Mouse (Mus musculus) neural tube, embryonic 14.5 days (tissue): ENCODE measurements around the gene 4933416C03Rik. TPM values are rescaled to one million over a fixed set of nuclear protein-coding genes. Genes with fewer than 3 reads are reported as not detected.

Source experiments
- ATAC-seq: fragments of 200-750 bp; cut with Nextera tagmentation; 2 replicates; pipeline ENCODE4 v1.8.0; 2017; ENCODE audit warnings: low read depth, mild to moderate bottlenecking, moderate TSS enrichment, moderate library complexity
- H3K27ac ChIP-seq: fragments of 300-500 bp; sonication (generic); 2 replicates; pipeline ENCODE4 v1.5.1; 2014; ENCODE audit warnings: low read depth, mild to moderate bottlenecking, control low read depth, low read length, moderate library complexity, mixed read lengths
- H3K27me3 ChIP-seq: fragments of 300-500 bp; sonication (generic); 2 replicates; pipeline ENCODE4 v1.6.1; 2014; ENCODE audit warnings: low read length; ENCODE audit not compliant: control insufficient read depth, insufficient read depth
- H3K36me3 ChIP-seq: fragments of 300-500 bp; sonication (generic); 2 replicates; pipeline ENCODE4 v1.6.1; 2014; ENCODE audit warnings: low read length, mixed read lengths; ENCODE audit not compliant: control insufficient read depth, insufficient read depth
- H3K4me1 ChIP-seq: fragments of 300-500 bp; sonication (generic); 2 replicates; pipeline ENCODE4 v1.6.1; 2014; ENCODE audit warnings: low read length; ENCODE audit not compliant: control insufficient read depth, insufficient read depth
- H3K4me2 ChIP-seq: fragments of 300-500 bp; sonication (generic); 2 replicates; pipeline ENCODE4 v1.6.1; 2014; ENCODE audit warnings: mild to moderate bottlenecking, low read depth, low read length, control low read depth
- H3K4me3 ChIP-seq: fragments of 300-500 bp; sonication (generic); 2 replicates; pipeline ENCODE4 v1.5.1; 2014; ENCODE audit warnings: low read depth, low read length, control low read depth, mixed read lengths
- H3K9ac ChIP-seq: fragments of 300-500 bp; sonication (generic); replicated peaks from 2 replicates; pipeline ENCODE4 v1.6.1; 2014; ENCODE audit warnings: low read depth, mild to moderate bottlenecking, control low read depth, low read length, mixed read lengths
- H3K9me3 ChIP-seq: fragments of 300-500 bp; sonication (generic); 2 replicates; pipeline ENCODE4 v1.6.1; 2016; ENCODE audit warnings: low read length; ENCODE audit not compliant: control insufficient read depth
- WGBS: fragments of 180-500 bp; shearing (Covaris S2); extraction: QIAGEN DNeasy Blood & Tissue Kit; methylation state at CpG from one replicate; pipeline ENCODE4 v1.1.7; 2014; 5-methylcytosine and 5-hydroxymethylcytosine counted together
- polyA plus RNA-seq: library from polyadenylated mRNA; unstranded; fragments of >200 nt; fragmentation: Nextera tagmentation; extraction: Ambion mirVana; gene quantifications from 2 replicates; pipeline ENCODE4 v1.2.1, GENCODE M21; 2014

4933416C03Rik gene
- polyA plus RNA-seq = 0.33 and 0.39 TPM in 2 replicates

DNA sequence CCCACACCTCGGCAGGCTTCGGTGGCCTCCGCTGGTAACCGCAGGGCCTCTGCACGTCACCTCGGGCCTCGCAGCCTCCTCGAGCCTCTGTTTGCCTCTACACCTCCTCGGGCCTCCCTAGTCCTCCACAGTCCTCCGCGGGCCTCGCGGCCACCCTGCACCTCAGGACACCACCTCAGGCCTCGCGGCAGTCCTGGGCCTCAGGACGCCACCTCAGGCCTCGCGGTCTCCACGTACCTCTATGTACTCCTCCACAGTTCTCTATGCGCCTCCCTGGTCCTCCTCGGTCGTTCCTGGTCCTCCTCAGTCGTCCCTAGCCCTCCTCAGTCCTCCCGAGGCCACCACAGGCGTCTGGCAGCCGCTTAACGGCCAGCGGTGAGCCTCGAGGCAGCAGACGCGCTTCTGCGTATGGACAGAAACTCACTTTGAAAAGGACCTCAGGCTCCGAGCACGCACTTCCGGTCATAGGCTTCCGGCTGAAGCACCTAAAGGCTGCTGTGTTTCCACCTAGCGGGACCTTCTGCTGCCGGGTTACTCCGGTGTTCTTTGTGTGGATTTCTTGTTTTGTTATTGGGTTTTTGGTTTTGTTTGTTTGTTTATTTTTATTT, at the start of gene 4933416C03Rik:
TSS of gene 4933416C03Rik (minus strand) at position 51 of the 608 bp plus-strand sequence.
- no peak within 1 kb of the TSS for H3K4me3 ChIP-seq
- no peaks in the 10 kb centered on the region for H3K27me3 ChIP-seq
- H3K27ac ChIP-seq = no peak within 1 kb of the TSS
- no peaks in the 10 kb centered on the region for H3K4me1 ChIP-seq
- WGBS = 97% methylated on average over 39 of the region's 39 CpGs
- ATAC-seq = no peak
- H3K4me2 ChIP-seq = no peak within 1 kb of the TSS
- H3K9me3 ChIP-seq = no peaks in the 10 kb centered on the region
- no peaks in the 10 kb centered on the region for H3K36me3 ChIP-seq
- no peak within 1 kb of the TSS for H3K9ac ChIP-seq

DNA sequence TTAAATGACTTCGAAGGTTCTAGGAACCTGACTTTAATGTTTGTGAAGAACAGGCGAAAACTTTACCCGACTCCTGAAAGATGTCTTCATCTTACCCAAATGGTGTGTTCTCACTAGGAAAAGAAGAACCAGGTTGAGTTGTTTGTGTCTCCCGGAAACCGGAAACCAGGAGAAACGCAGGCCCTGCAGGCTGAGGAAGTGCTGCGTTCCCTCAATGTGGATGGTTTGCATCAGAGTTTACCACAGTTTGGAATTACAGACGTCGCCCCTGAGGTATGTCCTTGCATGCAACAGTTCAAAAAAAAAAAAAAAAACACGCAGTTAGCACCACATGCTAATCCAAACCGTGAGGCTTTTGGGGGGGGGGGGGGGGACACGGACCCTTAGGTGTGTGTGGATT, 48.6 kb upstream of the 4933416C03Rik start:
- H3K27ac ChIP-seq = no peak overlapping the region
- no peaks in the 10 kb centered on the region for H3K9me3 ChIP-seq
- H3K4me3 ChIP-seq = no peak overlapping the region
- WGBS = 87% methylated on average over 11 of the region's 12 CpGs
- ATAC-seq = no peak
- H3K4me1 ChIP-seq = no peaks in the 10 kb centered on the region
- H3K4me2 ChIP-seq = no peak overlapping the region
- H3K27me3 ChIP-seq = no peaks in the 10 kb centered on the region
- no peak overlapping the region for H3K9ac ChIP-seq
- no peaks in the 10 kb centered on the region for H3K36me3 ChIP-seq

DNA sequence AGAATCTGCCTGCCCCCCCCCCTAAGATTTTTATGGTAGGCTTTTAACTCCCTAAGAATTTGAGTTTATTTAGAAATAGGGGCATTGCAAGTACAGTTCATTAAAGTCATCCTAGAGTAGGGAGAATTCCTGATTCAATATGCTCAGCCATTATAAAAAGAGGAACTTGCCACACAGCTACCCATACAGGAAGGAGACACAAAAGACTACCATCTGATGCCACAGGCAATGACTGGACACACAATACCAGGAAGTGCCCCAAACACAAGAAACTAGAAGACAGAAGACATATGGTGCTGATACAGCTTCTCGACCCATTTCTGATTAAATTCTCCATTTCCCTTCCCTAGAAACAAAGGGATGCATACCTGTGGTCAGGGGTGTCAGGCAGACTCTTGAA, 43.0 kb upstream of the 4933416C03Rik start:
- H3K9ac ChIP-seq = no peak overlapping the region
- no peak overlapping the region for H3K4me3 ChIP-seq
- H3K27ac ChIP-seq = no peak overlapping the region
- no peaks in the 10 kb centered on the region for H3K9me3 ChIP-seq
- ATAC-seq = no peak
- 60% methylated on average over 1 of the region's 1 CpGs for WGBS
- H3K4me2 ChIP-seq = no peak overlapping the region
- H3K36me3 ChIP-seq = no peaks in the 10 kb centered on the region
- H3K27me3 ChIP-seq = no peaks in the 10 kb centered on the region
- no peaks in the 10 kb centered on the region for H3K4me1 ChIP-seq

DNA sequence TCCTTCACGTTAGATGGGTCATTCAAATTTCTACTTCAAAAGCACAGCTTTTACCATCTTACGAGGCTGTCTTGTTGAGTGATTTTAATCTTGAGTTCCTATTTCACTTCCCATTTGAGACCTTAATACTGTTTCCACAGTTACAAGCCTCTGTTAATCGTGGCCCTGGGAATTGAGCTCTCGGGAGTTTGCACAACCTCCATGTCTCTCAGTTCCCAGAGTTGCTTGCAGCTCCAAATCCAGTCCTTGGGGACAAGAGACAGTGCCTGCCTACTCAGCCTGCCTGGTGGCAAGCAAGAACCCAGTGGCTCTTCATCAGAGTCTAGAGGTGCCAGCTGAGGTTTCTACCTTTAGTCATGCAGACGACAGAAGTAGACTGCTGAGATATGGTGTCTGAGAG, 41.0 kb upstream of the 4933416C03Rik start:
- Histone ChIP-seq H3K4me1 (no peaks in the 10 kb centered on the region), H3K4me2 (no peak overlapping the region), H3K27me3 (no peaks in the 10 kb centered on the region), H3K36me3 (no peaks in the 10 kb centered on the region), H3K4me3 (no peak overlapping the region), H3K27ac (no peak overlapping the region), H3K9me3 (no peaks in the 10 kb centered on the region), H3K9ac (no peak overlapping the region)
- 81% methylated on average over 5 of the region's 5 CpGs for WGBS
- ATAC-seq = no peak

DNA sequence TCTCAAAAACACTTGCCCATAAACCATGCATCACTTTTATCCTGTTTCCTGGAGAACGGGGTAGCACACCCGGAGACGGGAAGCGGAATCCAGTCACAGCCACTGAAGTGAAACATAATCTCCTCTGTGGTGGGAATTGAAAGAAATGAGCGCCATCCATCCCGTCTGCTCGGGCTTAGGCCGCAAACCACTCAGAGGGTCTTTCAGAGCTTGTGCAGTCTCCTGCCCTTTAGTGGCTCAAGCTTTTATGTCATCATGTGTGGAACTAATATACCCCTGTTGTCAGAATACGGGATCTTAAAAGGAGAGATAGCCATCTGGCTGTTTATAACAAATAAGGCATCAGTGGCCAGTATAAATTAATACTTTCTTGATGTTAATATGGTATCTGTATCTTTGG, 32.4 kb upstream of the 4933416C03Rik start:
- no peak for ATAC-seq
- Histone ChIP-seq H3K9ac (no peak overlapping the region), H3K4me3 (no peak overlapping the region), H3K4me1 (no peaks in the 10 kb centered on the region), H3K36me3 (no peaks in the 10 kb centered on the region), H3K27ac (no peak overlapping the region), H3K9me3 (no peaks in the 10 kb centered on the region), H3K4me2 (no peak overlapping the region), H3K27me3 (no peaks in the 10 kb centered on the region)
- 21% methylated on average over 9 of the region's 9 CpGs for WGBS

DNA sequence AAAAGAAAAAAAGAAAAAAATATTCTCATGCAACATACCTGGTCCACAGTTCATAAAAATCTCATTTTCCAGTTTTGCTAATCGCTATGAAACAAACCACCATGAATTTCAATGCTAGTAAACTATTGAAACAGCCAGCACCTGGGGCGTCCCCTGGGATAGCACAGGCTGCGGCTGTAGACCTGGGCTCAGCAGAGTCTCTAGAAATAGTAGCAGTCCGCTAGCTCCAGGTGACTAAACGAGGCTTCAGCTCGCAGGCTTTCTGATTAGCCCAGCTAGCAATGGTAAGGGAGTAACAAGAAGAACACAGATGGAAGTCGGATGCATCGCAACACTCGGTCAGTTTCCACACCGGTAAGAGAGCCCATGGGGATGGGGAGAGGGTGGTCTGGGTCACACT, 30.0 kb upstream of the 4933416C03Rik start:
- no peak for ATAC-seq
- H3K4me1 ChIP-seq = no peaks in the 10 kb centered on the region
- WGBS = 78% methylated on average over 10 of the region's 10 CpGs
- H3K4me2 ChIP-seq = no peak overlapping the region
- H3K4me3 ChIP-seq = no peak overlapping the region
- H3K36me3 ChIP-seq = no peaks in the 10 kb centered on the region
- H3K9ac ChIP-seq = no peak overlapping the region
- no peaks in the 10 kb centered on the region for H3K27me3 ChIP-seq
- no peaks in the 10 kb centered on the region for H3K9me3 ChIP-seq
- no peak overlapping the region for H3K27ac ChIP-seq

DNA sequence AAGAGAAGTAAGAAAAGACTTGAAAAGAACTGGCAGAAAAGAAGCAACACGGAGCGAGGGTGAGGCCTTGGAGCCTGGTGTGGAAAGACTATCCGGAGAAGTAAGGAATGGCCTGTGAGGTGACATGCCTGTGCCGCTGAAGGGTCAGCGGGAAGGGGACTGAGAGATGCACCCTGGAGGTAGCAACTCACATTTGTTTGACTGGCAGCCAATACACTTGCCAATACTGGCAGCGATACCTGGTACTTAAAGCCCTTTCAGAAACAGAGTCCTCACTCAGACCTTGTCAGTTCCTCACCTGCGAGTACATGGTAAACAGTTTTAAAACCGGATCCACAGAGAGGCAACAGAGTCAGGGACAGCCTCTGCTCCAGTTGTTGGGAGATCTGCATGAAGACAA, 26.5 kb upstream of the 4933416C03Rik start:
- no peak for ATAC-seq
- 95% methylated on average over 8 of the region's 8 CpGs for WGBS
- Histone ChIP-seq H3K27ac (no peak overlapping the region), H3K9ac (no peak overlapping the region), H3K9me3 (no peaks in the 10 kb centered on the region), H3K4me1 (no peaks in the 10 kb centered on the region), H3K4me2 (no peak overlapping the region), H3K27me3 (no peaks in the 10 kb centered on the region), H3K36me3 (no peaks in the 10 kb centered on the region), H3K4me3 (no peak overlapping the region)

DNA sequence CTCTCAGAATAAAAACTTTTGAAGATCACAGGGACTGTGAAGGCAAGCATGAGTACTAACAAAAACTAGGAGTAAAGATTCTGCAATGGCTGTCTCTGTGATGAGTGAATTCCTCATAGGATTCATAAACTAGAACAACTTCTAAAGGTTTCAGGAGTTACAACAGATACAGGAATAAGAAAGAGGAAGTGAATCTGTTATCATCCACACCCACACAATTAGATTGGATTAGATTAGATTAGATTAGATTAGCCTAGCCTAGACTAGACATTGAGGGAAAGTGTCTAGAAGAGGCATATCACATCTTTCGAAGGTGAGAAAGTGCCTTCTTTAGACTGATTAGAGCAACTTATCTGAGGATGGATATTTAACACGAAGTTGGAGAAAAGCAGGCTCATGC, 21.5 kb upstream of the 4933416C03Rik start:
- H3K27ac ChIP-seq = no peak overlapping the region
- no peak for ATAC-seq
- H3K4me3 ChIP-seq = no peak overlapping the region
- H3K9me3 ChIP-seq = no peaks in the 10 kb centered on the region
- H3K27me3 ChIP-seq = no peaks in the 10 kb centered on the region
- H3K9ac ChIP-seq = no peak overlapping the region
- 87% methylated on average over 2 of the region's 2 CpGs for WGBS
- H3K4me2 ChIP-seq = no peak overlapping the region
- no peaks in the 10 kb centered on the region for H3K36me3 ChIP-seq
- no peaks in the 10 kb centered on the region for H3K4me1 ChIP-seq

DNA sequence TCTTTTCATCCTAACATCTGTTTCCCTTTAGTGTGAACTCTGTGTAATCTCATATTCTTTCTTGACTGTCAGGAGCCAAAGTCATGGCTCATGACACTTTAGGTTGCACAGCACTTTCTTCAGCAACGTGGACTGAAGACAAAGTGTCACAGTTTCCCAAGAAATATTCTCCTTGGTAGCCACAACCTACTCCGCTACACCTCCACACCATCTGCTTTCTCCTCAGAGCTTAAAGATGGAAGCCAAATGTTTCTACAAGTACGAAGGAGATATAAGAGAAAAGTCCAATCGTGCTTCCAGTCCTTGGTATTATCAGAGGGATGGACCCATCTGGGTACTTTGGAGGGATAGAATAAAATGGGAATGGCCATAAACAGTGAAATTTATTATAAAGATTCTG, 18.5 kb upstream of the 4933416C03Rik start:
- Histone ChIP-seq H3K4me1 (no peaks in the 10 kb centered on the region), H3K27me3 (no peaks in the 10 kb centered on the region), H3K27ac (no peak overlapping the region), H3K36me3 (no peaks in the 10 kb centered on the region), H3K4me3 (no peak overlapping the region), H3K4me2 (no peak overlapping the region), H3K9ac (no peak overlapping the region), H3K9me3 (no peaks in the 10 kb centered on the region)
- WGBS = 80% methylated on average over 4 of the region's 4 CpGs
- no peak for ATAC-seq
